Mouse (Mus musculus) myocyte (in vitro differentiated cells): ENCODE results near the gene Sypl.

Source experiments
- E2F4 ChIP-seq: IDR thresholded peaks from one replicate; pipeline ENCODE4 v1.6.1; 2011; ENCODE audit warnings: mild to moderate bottlenecking, control low read depth, moderate library complexity; ENCODE audit not compliant: insufficient read depth
- MAX ChIP-seq: IDR thresholded peaks from one replicate; pipeline ENCODE4 v1.6.1; 2011; ENCODE audit warnings: low read depth, mild to moderate bottlenecking, control low read depth
- MYOG ChIP-seq, 3 experiments: IDR thresholded peaks; one replicate each; pipeline ENCODE4 v1.6.1; 2011; ENCODE audit warnings: control low read depth in 2 of 3, low read depth in 2 of 3, mild to moderate bottlenecking in 2 of 3; ENCODE audit not compliant: insufficient read length in 2 of 3, control insufficient read depth in 1 of 3, insufficient read depth in 1 of 3
- POLR2A ChIP-seq: IDR thresholded peaks from one replicate; pipeline ENCODE4 v1.6.1; 2011; ENCODE audit warnings: low read depth, mild to moderate bottlenecking, control low read depth, moderate library complexity; ENCODE audit not compliant: insufficient read length
- POLR2AphosphoS2 ChIP-seq: IDR thresholded peaks from one replicate; pipeline ENCODE4 v1.6.1; 2011; ENCODE audit warnings: low read depth, control low read depth; ENCODE audit not compliant: insufficient read length
- SRF ChIP-seq: IDR thresholded peaks from one replicate; pipeline ENCODE4 v1.6.1; 2011; ENCODE audit warnings: low read depth; ENCODE audit not compliant: control insufficient read depth, insufficient read length
- TCF12 ChIP-seq: IDR thresholded peaks from one replicate; pipeline ENCODE4 v1.6.1; 2011; ENCODE audit warnings: mild to moderate bottlenecking, control low read depth; ENCODE audit not compliant: poor library complexity, insufficient read depth, severe bottlenecking
- TCF3 ChIP-seq: IDR thresholded peaks from one replicate; pipeline ENCODE4 v1.6.1; 2011; ENCODE audit warnings: low read depth, control low read depth; ENCODE audit not compliant: insufficient read length
- USF1 ChIP-seq: IDR thresholded peaks from one replicate; pipeline ENCODE4 v1.6.1; 2011; ENCODE audit warnings: low read depth, mild to moderate bottlenecking, control low read depth, moderate library complexity

- TF ChIP-seq POLR2A = no peak
- TF ChIP-seq TCF12 = no peak
- no peak for TF ChIP-seq POLR2AphosphoS2
- TF ChIP-seq USF1 = no peak
- no peak for TF ChIP-seq MYOG (IDR thresholded peaks at IDR 0.05; ENCODE audit: control insufficient read depth in 1 of 3, insufficient read depth in 1 of 3, insufficient read length in 2 of 3, low read depth in 2 of 3)
- TF ChIP-seq MAX = no peak
- no peak for TF ChIP-seq SRF
- TF ChIP-seq E2F4 = no peak
- no peak for TF ChIP-seq TCF3
These were observed 21.8 kb downstream of the Sypl start for GRCm38 (mm10) chr12:32975501-32975900.
